Mouse (Mus musculus) myocyte (in vitro differentiated cells): Measurements from ENCODE around the gene Cyp26c1. TPM values are rescaled to one million over a fixed set of nuclear protein-coding genes. Genes with fewer than 3 reads are reported as not detected.

Experiments
- H3K27me3 ChIP-seq: one replicate; pipeline ENCODE4 v1.6.1; 2011; ENCODE audit not compliant: control insufficient read depth, insufficient read depth, insufficient read length
- H3K36me3 ChIP-seq: one replicate; pipeline ENCODE4 v1.6.1; 2011; ENCODE audit not compliant: control insufficient read depth, insufficient read depth
- H3K4me2 ChIP-seq: one replicate; pipeline ENCODE4 v1.6.1; 2011; ENCODE audit warnings: low read depth, control low read depth
- H3K4me3 ChIP-seq: one replicate; pipeline ENCODE4 v1.5.1; 2011; ENCODE audit warnings: mild to moderate bottlenecking, control low read depth, moderate library complexity
- H3K79me2 ChIP-seq: one replicate; pipeline ENCODE4 v1.6.1; 2011; ENCODE audit not compliant: control insufficient read depth, insufficient read depth
- H3ac ChIP-seq: one replicate; pipeline ENCODE4 v1.6.1; 2011; ENCODE audit not compliant: control insufficient read depth, insufficient read length
- CEBPB ChIP-seq: IDR thresholded peaks from 2 replicates; pipeline ENCODE4 v1.6.1; 2011; ENCODE audit warnings: mild to moderate bottlenecking, moderate library complexity; ENCODE audit not compliant: poor library complexity, insufficient read depth, severe bottlenecking
- E2F4 ChIP-seq: IDR thresholded peaks from one replicate; pipeline ENCODE4 v1.6.1; 2011; ENCODE audit warnings: mild to moderate bottlenecking, control low read depth, moderate library complexity; ENCODE audit not compliant: insufficient read depth
- MAX ChIP-seq: IDR thresholded peaks from one replicate; pipeline ENCODE4 v1.6.1; 2011; ENCODE audit warnings: low read depth, mild to moderate bottlenecking, control low read depth
- MYOD1 ChIP-seq, 3 experiments: IDR thresholded peaks; one replicate each; pipeline ENCODE4 v1.6.1; 2011; ENCODE audit warnings: control low read depth in 2 of 3, low read depth in 2 of 3, mild to moderate bottlenecking in 2 of 3, moderate library complexity in 1 of 3; ENCODE audit not compliant: insufficient read length in 2 of 3, control insufficient read depth in 1 of 3
- MYOG ChIP-seq, 3 experiments: IDR thresholded peaks; one replicate each; pipeline ENCODE4 v1.6.1; 2011; ENCODE audit warnings: control low read depth in 2 of 3, low read depth in 2 of 3, mild to moderate bottlenecking in 2 of 3; ENCODE audit not compliant: insufficient read length in 2 of 3, control insufficient read depth in 1 of 3, insufficient read depth in 1 of 3
- POLR2A ChIP-seq: IDR thresholded peaks from one replicate; pipeline ENCODE4 v1.6.1; 2011; ENCODE audit warnings: low read depth, mild to moderate bottlenecking, control low read depth, moderate library complexity; ENCODE audit not compliant: insufficient read length
- POLR2AphosphoS2 ChIP-seq: IDR thresholded peaks from one replicate; pipeline ENCODE4 v1.6.1; 2011; ENCODE audit warnings: low read depth, control low read depth; ENCODE audit not compliant: insufficient read length
- REST ChIP-seq: IDR thresholded peaks from one replicate; pipeline ENCODE4 v1.6.1; 2011; ENCODE audit warnings: mild to moderate bottlenecking, control low read depth, moderate library complexity; ENCODE audit not compliant: insufficient read depth, insufficient read length
- SRF ChIP-seq: IDR thresholded peaks from one replicate; pipeline ENCODE4 v1.6.1; 2011; ENCODE audit warnings: low read depth; ENCODE audit not compliant: control insufficient read depth, insufficient read length
- TCF12 ChIP-seq: IDR thresholded peaks from one replicate; pipeline ENCODE4 v1.6.1; 2011; ENCODE audit warnings: mild to moderate bottlenecking, control low read depth; ENCODE audit not compliant: poor library complexity, insufficient read depth, severe bottlenecking
- TCF3 ChIP-seq: IDR thresholded peaks from one replicate; pipeline ENCODE4 v1.6.1; 2011; ENCODE audit warnings: low read depth, control low read depth; ENCODE audit not compliant: insufficient read length
- USF1 ChIP-seq: IDR thresholded peaks from one replicate; pipeline ENCODE4 v1.6.1; 2011; ENCODE audit warnings: low read depth, mild to moderate bottlenecking, control low read depth, moderate library complexity
- polyA plus RNA-seq: library from polyadenylated mRNA; unstranded; fragments of >200 nt; fragmentation: generic; extraction: Trizol; gene quantifications from one replicate; pipeline ENCODE4 v1.2.1, GENCODE M21; 2012; ENCODE audit warnings: missing spikeins

The Cyp26c1 gene
- polyA plus RNA-seq, 1 experiment, result 0.17 TPM

GRCm38 (mm10) chr19:37719166-37719565 is 33.8 kb downstream of the Cyp26c1 start:
- Histone ChIP-seq H3K4me3 (no peak overlapping the region), H3K79me2 (no peaks in the 10 kb centered on the region), H3K4me2 (no peak overlapping the region), H3K36me3 (no peaks in the 10 kb centered on the region), H3K27me3 (no peaks in the 10 kb centered on the region), H3ac (no peak overlapping the region)
- no peak for TF ChIP-seq CEBPB
- no peak for TF ChIP-seq MAX
- TF ChIP-seq MYOG (IDR thresholded peaks at IDR 0.05; ENCODE audit: control insufficient read depth in 1 of 3, insufficient read depth in 1 of 3, insufficient read length in 2 of 3, low read depth in 2 of 3), result no peak
- TF ChIP-seq POLR2A, result no peak
- no peak for TF ChIP-seq MYOD1 (IDR thresholded peaks at IDR 0.05; ENCODE audit: control insufficient read depth in 1 of 3, insufficient read length in 2 of 3, low read depth in 2 of 3)
- TF ChIP-seq POLR2AphosphoS2, result no peak
- no peak for TF ChIP-seq REST
- no peak for TF ChIP-seq USF1
- no peak for TF ChIP-seq SRF
- TF ChIP-seq TCF3, result no peak
- TF ChIP-seq E2F4, result no peak
- TF ChIP-seq TCF12, result no peak

GRCm38 (mm10) chr19:37724591-37724990 is 39.2 kb downstream of the Cyp26c1 start:
- Histone ChIP-seq H3ac (no peak overlapping the region), H3K4me3 (no peak overlapping the region), H3K4me2 (no peak overlapping the region), H3K27me3 (no peaks in the 10 kb centered on the region), H3K36me3 (no peaks in the 10 kb centered on the region), H3K79me2 (no peaks in the 10 kb centered on the region)
- TF ChIP-seq POLR2A (no peak), SRF (no peak), REST (no peak), MAX (no peak), E2F4 (no peak), TCF3 (no peak), USF1 (no peak), TCF12 (no peak), CEBPB (no peak), MYOD1 (IDR thresholded peaks at IDR 0.05; ENCODE audit: control insufficient read depth in 1 of 3, insufficient read length in 2 of 3, low read depth in 2 of 3) (no peak), POLR2AphosphoS2 (no peak), MYOG (IDR thresholded peaks at IDR 0.05; ENCODE audit: control insufficient read depth in 1 of 3, insufficient read depth in 1 of 3, insufficient read length in 2 of 3, low read depth in 2 of 3) (no peak)

- Histone ChIP-seq H3K4me2 (no peak overlapping the region), H3K36me3 (no peaks in the 10 kb centered on the region), H3K79me2 (no peaks in the 10 kb centered on the region), H3K27me3 (no peaks in the 10 kb centered on the region), H3ac (no peak overlapping the region), H3K4me3 (no peak overlapping the region)
- TF ChIP-seq POLR2A (no peak), SRF (no peak), MYOG (IDR thresholded peaks at IDR 0.05; ENCODE audit: control insufficient read depth in 1 of 3, insufficient read depth in 1 of 3, insufficient read length in 2 of 3, low read depth in 2 of 3) (no peak), USF1 (no peak), E2F4 (no peak), MYOD1 (IDR thresholded peaks at IDR 0.05; ENCODE audit: control insufficient read depth in 1 of 3, insufficient read length in 2 of 3, low read depth in 2 of 3) (no peak), POLR2AphosphoS2 (no peak), TCF3 (no peak), REST (no peak), TCF12 (no peak)
Measured at GRCm38 (mm10) chr19:37726585-37726984, 41.2 kb downstream of the Cyp26c1 start.

GRCm38 (mm10) chr19:37727366-37727765 is 42.0 kb downstream of the Cyp26c1 start:
- no peak for TF ChIP-seq TCF12
- no peak for TF ChIP-seq MYOG (IDR thresholded peaks at IDR 0.05; ENCODE audit: control insufficient read depth in 1 of 3, insufficient read depth in 1 of 3, insufficient read length in 2 of 3, low read depth in 2 of 3)
- no peak for TF ChIP-seq USF1
- no peak for TF ChIP-seq TCF3
- no peak for TF ChIP-seq CEBPB
- no peak for TF ChIP-seq E2F4
- TF ChIP-seq MAX, result no peak
- no peak for TF ChIP-seq MYOD1 (IDR thresholded peaks at IDR 0.05; ENCODE audit: control insufficient read depth in 1 of 3, insufficient read length in 2 of 3, low read depth in 2 of 3)
- no peak for TF ChIP-seq REST
- TF ChIP-seq POLR2AphosphoS2, result no peak
- no peak for TF ChIP-seq POLR2A
- TF ChIP-seq SRF, result no peak
- H3K36me3 ChIP-seq, result no peaks in the 10 kb centered on the region
- no peak overlapping the region for H3K4me2 ChIP-seq
- H3K4me3 ChIP-seq, result no peak overlapping the region
- H3ac ChIP-seq, result no peak overlapping the region
- no peaks in the 10 kb centered on the region for H3K27me3 ChIP-seq
- H3K79me2 ChIP-seq, result no peaks in the 10 kb centered on the region
